Mouse (Mus musculus) kidney, adult 2 months (tissue): ENCODE measurements around the gene Shmt1.

ENCODE experiments used
- CTCF ChIP-seq: fragments of 200-500 bp; conservative IDR thresholded peaks from 2 replicates; pipeline ENCODE4 v1.5.1; 2011; ENCODE audit warnings: low read depth, mild to moderate bottlenecking, control low read depth, low read length, moderate library complexity, mixed read lengths; ENCODE audit not compliant: insufficient read depth, insufficient read length
- POLR2A ChIP-seq: fragments of 200-500 bp; IDR thresholded peaks from one replicate; pipeline ENCODE4 v1.6.1; 2011; ENCODE audit warnings: low read depth, low read length, control low read depth

GRCm38 (mm10) chr11:60774841-60775240, 36.7 kb downstream of the Shmt1 start:
- TF ChIP-seq POLR2A (no peak), CTCF (no peak)
